ENCODE assay signal across 8 mouse cellular contexts in the genomic region with DNA sequence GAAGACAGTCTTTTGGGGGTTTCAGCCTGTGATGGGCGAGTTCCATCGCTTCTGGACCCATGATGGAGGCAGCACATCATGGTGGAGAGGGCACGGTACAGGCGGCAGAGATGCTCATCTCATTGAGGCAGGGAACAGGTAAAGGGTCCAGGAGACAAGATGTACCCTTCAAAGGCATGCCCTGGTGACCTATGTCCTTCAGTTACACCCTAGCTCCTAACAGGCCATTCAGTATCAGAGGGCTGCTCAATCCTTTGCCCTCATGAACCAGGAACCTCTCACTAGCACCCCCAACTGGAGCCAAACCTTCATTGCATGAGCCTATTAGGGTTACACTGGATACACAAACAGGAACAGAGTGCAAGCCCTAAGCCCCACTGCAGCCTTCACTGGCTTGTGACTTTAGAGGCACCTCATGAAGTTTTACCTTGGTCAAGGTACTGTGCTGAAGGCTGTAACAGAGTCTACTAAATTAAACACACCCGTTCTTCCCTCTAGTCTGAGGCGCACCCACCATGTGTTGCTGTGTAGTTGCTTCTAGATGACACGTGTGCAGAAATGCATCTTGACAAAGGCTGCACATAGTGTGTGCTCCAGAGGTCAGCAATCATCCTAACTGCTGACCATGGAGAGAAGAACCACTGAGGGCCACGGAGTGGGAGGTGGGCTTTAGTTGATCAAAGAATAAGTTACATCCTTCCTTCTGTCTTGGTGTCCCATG. TPM values are rescaled to one million over a fixed set of nuclear protein-coding genes. Genes with fewer than 3 reads are reported as not detected.
DNase-seq lines count a peak whose midpoint lies in the region; ATAC-seq and TF ChIP-seq lines count a peak whose summit lies in the region.

No protein-coding gene starts in this region.

- H3K4me2 ChIP-seq in neural tube, embryonic 12.5 days (replicated peaks): peak overlapping the region; percentile 33; the same call in 1 of the 2 replicates
- H3K4me2 ChIP-seq in embryonic facial prominence, embryonic 11.5 days (ENCODE audit: low read depth, low read length): no peak overlapping the region
- H3K4me2 ChIP-seq in kidney, postnatal 0 days (ENCODE audit: low read length): no peak overlapping the region
- H3K4me2 ChIP-seq in neural tube, embryonic 15.5 days: peak overlapping the region; percentile 47

- no peak for DNase-seq in neural tube, embryonic 10.5 days (ENCODE audit: extremely low spot score, low spot score)
- no peak for DNase-seq in embryonic facial prominence, embryonic 11.5 days (ENCODE audit: low spot score)
- no peak for DNase-seq in kidney, postnatal 0 days (ENCODE audit: low spot score)
- DNase-seq in layer of hippocampus, adult 8-10 months (ENCODE audit: low spot score in 2 of 2): no peak
- no peak for DNase-seq in heart, postnatal 25 days (ENCODE audit: low spot score)
- no peak for DNase-seq in T-cell, adult 2 months (ENCODE audit: low spot score)

- no peaks in the 10 kb centered on the region for H3K36me3 ChIP-seq in neural tube, embryonic 12.5 days
- H3K36me3 ChIP-seq in embryonic facial prominence, embryonic 11.5 days (replicated peaks; ENCODE audit: control insufficient read depth, insufficient read depth, low read depth, low read length): no peaks in the 10 kb centered on the region
- no peaks in the 10 kb centered on the region for H3K36me3 ChIP-seq in kidney, postnatal 0 days (ENCODE audit: insufficient read depth, low read length)
- no peaks in the 10 kb centered on the region for H3K36me3 ChIP-seq in neural tube, embryonic 15.5 days

- H3K9ac ChIP-seq in neural tube, embryonic 12.5 days: no peak overlapping the region
- H3K9ac ChIP-seq in embryonic facial prominence, embryonic 11.5 days (replicated peaks; ENCODE audit: low read length): no peak overlapping the region
- H3K9ac ChIP-seq in kidney, postnatal 0 days (ENCODE audit: low read depth, low read length): no peak overlapping the region
- H3K9ac ChIP-seq in neural tube, embryonic 15.5 days (replicated peaks): no peak overlapping the region

- H3K27ac ChIP-seq in neural tube, embryonic 12.5 days: no peak overlapping the region
- H3K27ac ChIP-seq in embryonic facial prominence, embryonic 11.5 days (replicated peaks; ENCODE audit: low read depth, low read length): no peak overlapping the region
- no peak overlapping the region for H3K27ac ChIP-seq in kidney, postnatal 0 days
- H3K27ac ChIP-seq in neural tube, embryonic 15.5 days (replicated peaks): no peak overlapping the region

- ATAC-seq in neural tube, embryonic 12.5 days (ENCODE audit: low FRiP score, low read depth): peak; percentile 44; the same call in 1 of the 2 replicates
- ATAC-seq in embryonic facial prominence, embryonic 11.5 days (replicated peaks; ENCODE audit: insufficient number of reproducible peaks, low FRiP score, low TSS enrichment, low read depth): peak; percentile 25; the same call in 1 of the 2 replicates
- 0 out of 2 replicates have a peak, but pooled peaks have one; percentile 27 for ATAC-seq in kidney, postnatal 0 days (replicated peaks; ENCODE audit: low FRiP score, low read depth)
- peak; percentile 48; the same call in 1 of the 2 replicates for ATAC-seq in neural tube, embryonic 15.5 days (ENCODE audit: low FRiP score)

- no peak overlapping the region for H3K4me3 ChIP-seq in neural tube, embryonic 12.5 days
- no peak overlapping the region for H3K4me3 ChIP-seq in embryonic facial prominence, embryonic 11.5 days (ENCODE audit: low read depth, low read length)
- no peak overlapping the region for H3K4me3 ChIP-seq in kidney, postnatal 0 days (replicated peaks; ENCODE audit: low read depth, low read length)
- H3K4me3 ChIP-seq in neural tube, embryonic 15.5 days (replicated peaks): no peak overlapping the region

- 68% methylated on average over 8 of the region's 8 CpGs for WGBS in neural tube, embryonic 12.5 days
- 57% methylated on average over 8 of the region's 8 CpGs for WGBS in embryonic facial prominence, embryonic 11.5 days
- WGBS in kidney, postnatal 0 days: 64% methylated on average over 8 of the region's 8 CpGs
- WGBS in neural tube, embryonic 15.5 days: 57% methylated on average over 8 of the region's 8 CpGs

- no peaks in the 10 kb centered on the region for H3K27me3 ChIP-seq in neural tube, embryonic 12.5 days (replicated peaks)
- no peaks in the 10 kb centered on the region for H3K27me3 ChIP-seq in embryonic facial prominence, embryonic 11.5 days (ENCODE audit: control insufficient read depth, insufficient read depth, low read length)
- H3K27me3 ChIP-seq in kidney, postnatal 0 days (ENCODE audit: insufficient read depth, low read length): no peaks in the 10 kb centered on the region
- H3K27me3 ChIP-seq in neural tube, embryonic 15.5 days (replicated peaks): no peaks in the 10 kb centered on the region

- no peak; the same call in 1 of the 2 replicates for TF ChIP-seq CTCF in kidney, postnatal 0 days (IDR thresholded peaks at IDR 0.05; ENCODE audit: low read depth)

- H3K4me1 ChIP-seq in neural tube, embryonic 12.5 days: no peaks in the 10 kb centered on the region
- H3K4me1 ChIP-seq in embryonic facial prominence, embryonic 11.5 days (ENCODE audit: control insufficient read depth, insufficient read depth, low read length): no peaks in the 10 kb centered on the region
- H3K4me1 ChIP-seq in kidney, postnatal 0 days (replicated peaks; ENCODE audit: insufficient read depth, low read length): no peaks in the 10 kb centered on the region
- peaks cover 3% of the 10 kb centered on the region; the same call in 1 of the 2 replicates for H3K4me1 ChIP-seq in neural tube, embryonic 15.5 days

- no peaks in the 10 kb centered on the region for H3K9me3 ChIP-seq in neural tube, embryonic 12.5 days
- no peaks in the 10 kb centered on the region for H3K9me3 ChIP-seq in embryonic facial prominence, embryonic 11.5 days (replicated peaks; ENCODE audit: control insufficient read depth, low read length)
- H3K9me3 ChIP-seq in kidney, postnatal 0 days (replicated peaks; ENCODE audit: low read length): no peaks in the 10 kb centered on the region
- H3K9me3 ChIP-seq in neural tube, embryonic 15.5 days (replicated peaks): no peaks in the 10 kb centered on the region

- intact Hi-C loops in heart, postnatal 25 days (cut with DNase I): loop anchor here (1.0 to 5.0 kb wide), 4 partner anchors 19 to 227 kb away; no protein-coding TSS in a partner anchor

RNA-seq across cellular contexts. Expression of gene Rrm2, which starts 10.4 kb away (rescaled TPM):
- 261 and 262 TPM in 2 replicates for polyA plus RNA-seq in neural tube, embryonic 12.5 days (2016; fragmentation: Nextera tagmentation; extraction: Ambion mirVana)
- polyA plus RNA-seq in embryonic facial prominence, embryonic 11.5 days (2014; fragmentation: Nextera tagmentation; extraction: Ambion mirVana): 364 and 431 TPM in 2 replicates
- polyA plus RNA-seq in kidney, postnatal 0 days (2015; fragmentation: Nextera tagmentation; extraction: Ambion mirVana): 101 and 136 TPM in 2 replicates
- polyA plus RNA-seq in neural tube, embryonic 15.5 days (2015; fragmentation: Nextera tagmentation; extraction: Ambion mirVana): 42.1 and 74.2 TPM in 2 replicates
- total RNA-seq in layer of hippocampus, adult 8-10 months (2022): 1 to 10 TPM; 1.3 to 2.2 (median 1.4) TPM
- total RNA-seq in heart, postnatal 25 days (2021): 1 to 10 TPM; 3.6 to 4.8 TPM

RNA-seq across cellular contexts. Expression of gene Cys1, which starts 16.0 kb away (rescaled TPM):
- 1.1 and 1.3 TPM in 2 replicates for polyA plus RNA-seq in neural tube, embryonic 12.5 days (2016; fragmentation: Nextera tagmentation; extraction: Ambion mirVana)
- 0.94 and 1.4 TPM in 2 replicates for polyA plus RNA-seq in embryonic facial prominence, embryonic 11.5 days (2014; fragmentation: Nextera tagmentation; extraction: Ambion mirVana)
- 16.2 and 16.4 TPM in 2 replicates for polyA plus RNA-seq in kidney, postnatal 0 days (2015; fragmentation: Nextera tagmentation; extraction: Ambion mirVana)
- polyA plus RNA-seq in neural tube, embryonic 15.5 days (2015; fragmentation: Nextera tagmentation; extraction: Ambion mirVana): 1.4 and 2.1 TPM in 2 replicates
- total RNA-seq in layer of hippocampus, adult 8-10 months (2022): 10 to 100 TPM; 13.5 to 35.1 (median 25.8) TPM
- 1 to 10 TPM; 3.4 to 8.0 TPM for total RNA-seq in heart, postnatal 25 days (2021)

RNA-seq across cellular contexts. Expression of gene Klf11, which starts 46.6 kb away (rescaled TPM):
- 15.5 and 16.3 TPM in 2 replicates for polyA plus RNA-seq in neural tube, embryonic 12.5 days (2016; fragmentation: Nextera tagmentation; extraction: Ambion mirVana)
- polyA plus RNA-seq in embryonic facial prominence, embryonic 11.5 days (2014; fragmentation: Nextera tagmentation; extraction: Ambion mirVana): 10.4 and 12.8 TPM in 2 replicates
- 15.4 and 17.2 TPM in 2 replicates for polyA plus RNA-seq in kidney, postnatal 0 days (2015; fragmentation: Nextera tagmentation; extraction: Ambion mirVana)
- polyA plus RNA-seq in neural tube, embryonic 15.5 days (2015; fragmentation: Nextera tagmentation; extraction: Ambion mirVana): 11.3 and 11.4 TPM in 2 replicates
- total RNA-seq in layer of hippocampus, adult 8-10 months (2022): 1 to 10 TPM; 4.5 to 5.6 (median 5.2) TPM
- 10 to 100 TPM in 1 of 2 experiments, 1 to 10 TPM in 1; 10.0 to 14.9 TPM for total RNA-seq in heart, postnatal 25 days (2021)

Comparison
In these comparisons a context has a peak if more than half of its experiments do, and no peak if none do; other contexts are left out.
1. H3K4me2 ChIP-seq: peak in neural tube, embryonic 12.5 days (single experiment) and neural tube, embryonic 15.5 days (single experiment); none in embryonic facial prominence, embryonic 11.5 days (single experiment) and kidney, postnatal 0 days (single experiment).
2. Peak in every context shown above with its lines, with median percentiles within 50 percentile points of each other: ATAC-seq.